ENCODE assay signal across 7 mouse cellular contexts in the genomic region with DNA sequence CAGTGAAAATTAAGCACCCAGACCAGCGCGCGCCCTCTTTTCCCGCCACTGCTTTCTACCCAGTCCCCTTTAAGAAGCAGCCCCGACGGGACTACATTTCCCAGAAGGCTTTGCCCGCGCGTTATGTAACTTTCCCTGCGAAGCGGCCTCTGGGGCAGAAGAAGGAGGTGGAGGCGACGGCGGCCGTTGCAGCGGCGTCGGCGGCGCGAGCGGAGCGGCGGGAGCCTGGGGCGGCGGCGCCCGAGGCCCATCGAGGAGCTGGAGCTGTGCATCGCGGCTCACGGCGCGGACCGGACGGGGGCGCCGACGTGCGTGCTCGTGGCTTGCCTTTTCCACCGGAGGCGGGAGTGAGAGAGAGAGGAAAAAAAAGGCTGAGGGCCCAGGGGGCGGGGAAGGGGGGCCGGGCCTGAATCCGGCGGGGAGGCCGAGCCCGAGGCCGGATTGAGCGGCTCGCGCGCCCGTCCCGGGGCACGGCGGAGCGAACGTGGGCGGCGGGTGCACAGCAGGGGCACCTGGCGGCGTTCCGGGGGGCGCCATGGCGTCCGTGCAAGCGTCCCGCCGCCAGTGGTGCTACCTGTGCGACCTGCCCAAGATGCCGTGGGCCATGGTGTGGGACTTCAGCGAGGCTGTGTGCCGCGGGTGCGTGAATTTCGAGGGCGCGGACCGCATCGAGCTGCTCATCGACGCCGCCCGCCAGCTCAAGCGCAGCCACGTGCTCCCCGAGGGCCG. TPM values are rescaled to one million over a fixed set of nuclear protein-coding genes. Genes with fewer than 3 reads are reported as not detected.
DNase-seq lines count a peak whose midpoint lies in the region; ATAC-seq lines count a peak whose summit lies in the region.

A gene (plus strand): TSS at position 143 of the 729 bp plus-strand sequence.

- peaks cover 11% of the 10 kb centered on the region for H3K36me3 ChIP-seq in intestine, embryonic 16.5 days (ENCODE audit: control insufficient read depth, insufficient read depth, low read length)
- peaks cover 10% of the 10 kb centered on the region; the same call in 1 of the 2 replicates for H3K36me3 ChIP-seq in midbrain, embryonic 11.5 days (ENCODE audit: control insufficient read depth, insufficient read depth, low read length)

- peaks cover 54% of the 10 kb centered on the region for H3K4me1 ChIP-seq in intestine, embryonic 16.5 days (ENCODE audit: control insufficient read depth, insufficient read depth, low read length)
- peaks cover 30% of the 10 kb centered on the region for H3K4me1 ChIP-seq in midbrain, embryonic 11.5 days (ENCODE audit: control insufficient read depth, insufficient read depth, low read length)

- H3K9me3 ChIP-seq in intestine, embryonic 16.5 days (ENCODE audit: control insufficient read depth, low read length) = no peaks in the 10 kb centered on the region
- H3K9me3 ChIP-seq in midbrain, embryonic 11.5 days (ENCODE audit: control insufficient read depth, low read length) = no peaks in the 10 kb centered on the region

- no peaks in the 10 kb centered on the region for H3K27me3 ChIP-seq in intestine, embryonic 16.5 days (replicated peaks; ENCODE audit: control insufficient read depth, insufficient read depth, low read length)
- H3K27me3 ChIP-seq in midbrain, embryonic 11.5 days (ENCODE audit: control insufficient read depth, insufficient read depth, low read length) = no peaks in the 10 kb centered on the region

- intact Hi-C loops in left cerebral cortex, postnatal 36 days (cut with DNase I) = loop anchor here (5.0 kb wide), 1 partner anchor 112 kb away; no protein-coding TSS in a partner anchor

- H3K4me3 ChIP-seq in intestine, embryonic 16.5 days (ENCODE audit: low read length) = peak within 1 kb of the TSS; percentile 86
- H3K4me3 ChIP-seq in midbrain, embryonic 11.5 days (ENCODE audit: low read depth, low read length) = peak within 1 kb of the TSS; percentile 89

- peak; percentile 45 for ATAC-seq in intestine, embryonic 16.5 days
- peak; percentile 74 for ATAC-seq in midbrain, embryonic 11.5 days (ENCODE audit: low FRiP score)

- peak; percentile 93 for DNase-seq in adrenal gland, adult 8-10 months
- peak; percentile 94 for DNase-seq in embryo, embryonic 9.5 days (ENCODE audit: extremely low spot score)
- peak; percentile 86 to 94 for DNase-seq in gastrocnemius, postnatal 4 days (ENCODE audit: low spot score in 2 of 2)
- DNase-seq in left cerebral cortex, postnatal 36 days (ENCODE audit: low spot score in 2 of 2) = peak; percentile 94 to 95
- peak; percentile 99 for DNase-seq in midbrain, embryonic 11.5 days (ENCODE audit: low spot score, missing footprints)
- DNase-seq in skeletal muscle tissue, adult 2 months (ENCODE audit: low read depth, low spot score) = peak; percentile 92

- H3K27ac ChIP-seq in intestine, embryonic 16.5 days (ENCODE audit: low read length) = peak within 1 kb of the TSS; percentile 98
- H3K27ac ChIP-seq in midbrain, embryonic 11.5 days (ENCODE audit: low read depth, low read length) = peak within 1 kb of the TSS; percentile 87

- peak within 1 kb of the TSS; percentile 90 for H3K9ac ChIP-seq in intestine, embryonic 16.5 days (ENCODE audit: low read depth, low read length)
- H3K9ac ChIP-seq in midbrain, embryonic 11.5 days (ENCODE audit: low read length) = peak within 1 kb of the TSS; percentile 89

- WGBS in intestine, embryonic 16.5 days = under 1% methylated on average over 86 of the region's 90 CpGs
- 1% methylated on average over 85 of the region's 90 CpGs for WGBS in midbrain, embryonic 11.5 days

- peak within 1 kb of the TSS; percentile 99 for H3K4me2 ChIP-seq in intestine, embryonic 16.5 days (ENCODE audit: low read depth, low read length)
- peak within 1 kb of the TSS; percentile 99 for H3K4me2 ChIP-seq in midbrain, embryonic 11.5 days

RNA-seq across cellular contexts. Expression of the gene that starts here (rescaled TPM):
- 10 to 100 TPM; 49.0 to 52.8 (median 50.9) TPM for total RNA-seq in adrenal gland, adult 8-10 months (2022)
- 10 to 100 TPM; 36.6 to 38.1 TPM for total RNA-seq in gastrocnemius, postnatal 4 days (2021)
- 17.0 and 17.1 TPM in 2 replicates for polyA plus RNA-seq in intestine, embryonic 16.5 days (2015; fragmentation: Nextera tagmentation; extraction: Ambion mirVana)
- 10 to 100 TPM; 46.3 to 53.5 TPM for total RNA-seq in left cerebral cortex, postnatal 36 days (2021)
- polyA plus RNA-seq in midbrain, embryonic 11.5 days (2014; fragmentation: Nextera tagmentation; extraction: Ambion mirVana) = 24.1 and 26.5 TPM in 2 replicates

Comparison
In these comparisons a context has a peak if more than half of its experiments do, and no peak if none do; other contexts are left out.
1. Peak in every context shown above with its lines: DNase-seq, ATAC-seq, H3K4me3 ChIP-seq and H3K27ac ChIP-seq.